Mouse (Mus musculus): ENCODE measurements at regions not wholly inside any gene's neighbourhood (a gene's known extent, or its start where the extent isn't known, plus 50 kb on each side); places are given as distances from the start of the nearest gene placed in this dataset.

GRCm38 (mm10) chr13:14789827-14790226 is 159.9 kb downstream of the AW209491 start:
- DNase-seq (ENCODE audit: low read depth, low spot score): no peak

- no peak for DNase-seq (ENCODE audit: low read depth, low spot score)
Measured at GRCm38 (mm10) chr13:14800246-14800645, 170.3 kb downstream of the AW209491 start.

GRCm38 (mm10) chr13:14801020-14801419 is 171.1 kb downstream of the AW209491 start:
- peak; percentile 22 for DNase-seq (ENCODE audit: low read depth, low spot score)

GRCm38 (mm10) chr13:14802391-14802790 is 172.4 kb downstream of the AW209491 start:
- DNase-seq (ENCODE audit: low read depth, low spot score): no peak

- DNase-seq (ENCODE audit: low read depth, low spot score): peak; percentile 1
Measured at GRCm38 (mm10) chr13:14835362-14835761, 205.4 kb downstream of the AW209491 start.
